Mouse (Mus musculus) lung, postnatal 0 days (tissue): ENCODE measurements around the gene Cnbp. TPM values are rescaled to one million over a fixed set of nuclear protein-coding genes. Genes with fewer than 3 reads are reported as not detected.

ENCODE experiments used
- ATAC-seq: fragments of 200-750 bp; cut with Nextera tagmentation; 2 replicates; pipeline ENCODE4 v1.8.0; 2017; ENCODE audit warnings: moderate library complexity
- DNase-seq: peaks from one replicate; pipeline ENCODE4 v3.0.0-alpha.2; 2016; ENCODE audit warnings: low spot score
- H3K27ac ChIP-seq: fragments of 300-500 bp; sonication (generic); 2 replicates; pipeline ENCODE4 v1.5.1; 2014; ENCODE audit warnings: antibody characterized with exemption, mild to moderate bottlenecking, low read length, mixed read lengths
- H3K27me3 ChIP-seq: fragments of 300-500 bp; sonication (generic); replicated peaks from 2 replicates; pipeline ENCODE4 v1.6.1; 2014; ENCODE audit warnings: low read length, mixed read lengths; ENCODE audit not compliant: insufficient read depth
- H3K36me3 ChIP-seq: fragments of 300-500 bp; sonication (generic); 2 replicates; pipeline ENCODE4 v1.6.1; 2014; ENCODE audit warnings: low read length, mixed read lengths; ENCODE audit not compliant: insufficient read depth
- H3K4me1 ChIP-seq: fragments of 300-500 bp; sonication (generic); 2 replicates; pipeline ENCODE4 v1.6.1; 2014; ENCODE audit warnings: antibody characterized with exemption, low read depth, low read length, mixed read lengths; ENCODE audit not compliant: insufficient read depth
- H3K4me2 ChIP-seq: fragments of 300-500 bp; sonication (generic); replicated peaks from 2 replicates; pipeline ENCODE4 v1.6.1; 2014; ENCODE audit warnings: low read depth, mild to moderate bottlenecking, low read length, moderate library complexity, mixed read lengths
- H3K4me3 ChIP-seq: fragments of 300-500 bp; sonication (generic); 2 replicates; pipeline ENCODE4 v1.5.1; 2014; ENCODE audit warnings: low read depth, low read length
- H3K9ac ChIP-seq: fragments of 300-500 bp; sonication (generic); replicated peaks from 2 replicates; pipeline ENCODE4 v1.6.1; 2014; ENCODE audit warnings: low read depth, mild to moderate bottlenecking
- H3K9me3 ChIP-seq: fragments of 300-500 bp; sonication (generic); 2 replicates; pipeline ENCODE4 v1.6.1; 2016; ENCODE audit warnings: low read length, mixed read lengths
- CTCF ChIP-seq: IDR thresholded peaks from 2 replicates; pipeline ENCODE4 v1.5.1; 2016; ENCODE audit warnings: antibody characterized with exemption, mild to moderate bottlenecking
- EP300 ChIP-seq: IDR thresholded peaks from 2 replicates; pipeline ENCODE4 v1.6.1; 2016; ENCODE audit warnings: antibody characterized with exemption, mild to moderate bottlenecking, control low read depth
- WGBS: fragments of 180-500 bp; shearing (Covaris S2); extraction: QIAGEN DNeasy Blood & Tissue Kit; methylation state at CpG from one replicate; pipeline ENCODE4 v1.1.7; 2014; 5-methylcytosine and 5-hydroxymethylcytosine counted together
- polyA plus RNA-seq: library from polyadenylated mRNA; unstranded; fragments of >200 nt; fragmentation: Nextera tagmentation; extraction: Ambion mirVana; gene quantifications from 2 replicates; pipeline ENCODE4 v1.2.1, GENCODE M21; 2015

The Cnbp gene
- polyA plus RNA-seq = 565 and 604 TPM in 2 replicates

- DNase-seq (peak; percentile 98), ATAC-seq (peak; percentile 99)
- Histone ChIP-seq H3K27ac (peak within 1 kb of the TSS; percentile 97), H3K4me3 (peak within 1 kb of the TSS; percentile 88), H3K9me3 (no peaks in the 10 kb centered on the region), H3K4me1 (peaks cover 7% of the 10 kb centered on the region), H3K4me2 (peak within 1 kb of the TSS; percentile 89), H3K9ac (peak within 1 kb of the TSS; percentile 99), H3K27me3 (no peaks in the 10 kb centered on the region), H3K36me3 (no peaks in the 10 kb centered on the region)
- WGBS = 2% methylated on average over 54 of the region's 55 CpGs
- TF ChIP-seq CTCF (no peak; the same call in 1 of the 2 replicates), EP300 (no peak)
Observed at GRCm38 (mm10) chr6:87850900-87851614, at the start of gene Cnbp. Cnbp (minus strand) TSS chr6:87851106.

GRCm38 (mm10) chr6:87898028-87898427 is 47.1 kb upstream of the Cnbp start:
- DNase-seq (no peak), ATAC-seq (no peak)
- H3K27ac ChIP-seq = no peak overlapping the region
- no peak overlapping the region for H3K9ac ChIP-seq
- H3K36me3 ChIP-seq = peaks cover 52% of the 10 kb centered on the region; the same call in 1 of the 2 replicates
- 96% methylated on average over 10 of the region's 10 CpGs for WGBS
- TF ChIP-seq CTCF = no peak
- no peak for TF ChIP-seq EP300
- H3K4me2 ChIP-seq = no peak overlapping the region
- no peaks in the 10 kb centered on the region for H3K27me3 ChIP-seq
- no peaks in the 10 kb centered on the region for H3K4me1 ChIP-seq
- H3K4me3 ChIP-seq = no peak overlapping the region
- H3K9me3 ChIP-seq = no peaks in the 10 kb centered on the region

GRCm38 (mm10) chr6:87893931-87894330 is 43.0 kb upstream of the Cnbp start:
- Histone ChIP-seq H3K36me3 (peaks cover 57% of the 10 kb centered on the region; the same call in 1 of the 2 replicates), H3K4me1 (no peaks in the 10 kb centered on the region; the same call in 1 of the 2 replicates), H3K4me3 (no peak overlapping the region), H3K27me3 (no peaks in the 10 kb centered on the region), H3K9me3 (no peaks in the 10 kb centered on the region), H3K27ac (no peak overlapping the region), H3K4me2 (no peak overlapping the region), H3K9ac (no peak overlapping the region)
- ATAC-seq (no peak), DNase-seq (no peak)
- 90% methylated on average over 7 of the region's 7 CpGs for WGBS
- TF ChIP-seq CTCF (no peak), EP300 (no peak)

- WGBS = 2% methylated on average over 31 of the region's 31 CpGs
- H3K27me3 ChIP-seq = no peaks in the 10 kb centered on the region
- peak; percentile 98 for DNase-seq
- H3K9ac ChIP-seq = peak within 1 kb of the TSS; percentile 66
- TF ChIP-seq CTCF = peak; percentile 95
- TF ChIP-seq EP300 = no peak
- H3K4me1 ChIP-seq = peaks cover 6% of the 10 kb centered on the region; the same call in 1 of the 2 replicates
- H3K4me3 ChIP-seq = peak within 1 kb of the TSS; percentile 62
- peak; percentile 96 for ATAC-seq
- H3K36me3 ChIP-seq = peaks cover 29% of the 10 kb centered on the region; the same call in 1 of the 2 replicates
- H3K27ac ChIP-seq = peak within 1 kb of the TSS; percentile 62
- peak within 1 kb of the TSS; percentile 78 for H3K4me2 ChIP-seq
- H3K9me3 ChIP-seq = no peaks in the 10 kb centered on the region
Observed at GRCm38 (mm10) chr6:87887594-87888233, 36.8 kb upstream of the Cnbp start, which contains the start of gene Copg1. Copg1 (plus strand) TSS chr6:87887814.

GRCm38 (mm10) chr6:87886721-87887120 is 35.8 kb upstream of the Cnbp start:
- Histone ChIP-seq H3K36me3 (peaks cover 19% of the 10 kb centered on the region; the same call in 1 of the 2 replicates), H3K4me2 (no peak overlapping the region), H3K27ac (no peak overlapping the region), H3K9ac (no peak overlapping the region), H3K4me3 (no peak overlapping the region), H3K27me3 (no peaks in the 10 kb centered on the region), H3K4me1 (peaks cover 6% of the 10 kb centered on the region; the same call in 1 of the 2 replicates), H3K9me3 (no peaks in the 10 kb centered on the region)
- TF ChIP-seq CTCF (no peak), EP300 (no peak; the same call in 1 of the 2 replicates)
- 31% methylated on average over 1 of the region's 1 CpGs for WGBS
- DNase-seq (peak; percentile 9), ATAC-seq (no peak)

- H3K4me1 ChIP-seq = no peaks in the 10 kb centered on the region
- H3K9ac ChIP-seq = no peak overlapping the region
- no peak overlapping the region for H3K4me3 ChIP-seq
- no peak for TF ChIP-seq EP300
- TF ChIP-seq CTCF = no peak
- no peak overlapping the region for H3K4me2 ChIP-seq
- H3K27ac ChIP-seq = no peak overlapping the region
- no peaks in the 10 kb centered on the region for H3K36me3 ChIP-seq
- ATAC-seq = no peak
- WGBS = 46% methylated on average over 4 of the region's 4 CpGs
- H3K27me3 ChIP-seq = no peaks in the 10 kb centered on the region
- DNase-seq = peak; percentile 16
- H3K9me3 ChIP-seq = no peaks in the 10 kb centered on the region
Observed at GRCm38 (mm10) chr6:87882816-87883215, 31.9 kb upstream of the Cnbp start.
